Mouse (Mus musculus): ENCODE measurements at regions not wholly inside any gene's neighbourhood (a gene's known extent, or its start where the extent isn't known, plus 50 kb on each side); places are given as distances from the start of the nearest gene placed in this dataset.

GRCm38 (mm10) chr13:35469361-35470198 is 190.1 kb upstream of the Cdyl start:
- ATAC-seq (ENCODE audit: low TSS enrichment), result peak; percentile 50; the same call in 1 of the 2 replicates

- ATAC-seq (ENCODE audit: low TSS enrichment), result no peak
Observed at GRCm38 (mm10) chr13:35478226-35478625, 181.4 kb upstream of the Cdyl start.

GRCm38 (mm10) chr13:35482340-35482739 is 177.3 kb upstream of the Cdyl start:
- ATAC-seq (ENCODE audit: low TSS enrichment), result no peak

- ATAC-seq (ENCODE audit: low TSS enrichment), result no peak
Observed at GRCm38 (mm10) chr13:35486125-35486524, 173.5 kb upstream of the Cdyl start.

GRCm38 (mm10) chr13:35499776-35500175 is 159.9 kb upstream of the Cdyl start:
- ATAC-seq (ENCODE audit: low TSS enrichment), result no peak

- ATAC-seq (ENCODE audit: low TSS enrichment), result peak; percentile 69
Observed at GRCm38 (mm10) chr13:35500891-35501290, 158.7 kb upstream of the Cdyl start.

- ATAC-seq (ENCODE audit: low TSS enrichment), result peak; percentile 85
Observed at GRCm38 (mm10) chr13:35501351-35502146, 158.1 kb upstream of the Cdyl start.

- no peak; the same call in 1 of the 2 replicates for ATAC-seq (ENCODE audit: low TSS enrichment)
Observed at GRCm38 (mm10) chr13:35502147-35502522, 157.5 kb upstream of the Cdyl start.

GRCm38 (mm10) chr13:35503362-35503821 is 156.2 kb upstream of the Cdyl start:
- peak; percentile 51 for ATAC-seq (ENCODE audit: low TSS enrichment)

GRCm38 (mm10) chr13:35507195-35507594 is 152.4 kb upstream of the Cdyl start:
- no peak for ATAC-seq (ENCODE audit: low TSS enrichment)

- ATAC-seq (ENCODE audit: low TSS enrichment), result peak; percentile 91
Observed at GRCm38 (mm10) chr13:35512029-35512507, 147.6 kb upstream of the Cdyl start.

GRCm38 (mm10) chr13:35513120-35513519 is 146.5 kb upstream of the Cdyl start:
- peak; percentile 91 for ATAC-seq (ENCODE audit: low TSS enrichment)

- ATAC-seq (ENCODE audit: low TSS enrichment), result no peak
Observed at GRCm38 (mm10) chr13:35515291-35515690, 144.3 kb upstream of the Cdyl start.

- no peak for ATAC-seq (ENCODE audit: low TSS enrichment)
Observed at GRCm38 (mm10) chr13:35517692-35518091, 141.9 kb upstream of the Cdyl start.

GRCm38 (mm10) chr13:35522272-35522671 is 137.4 kb upstream of the Cdyl start:
- ATAC-seq (ENCODE audit: low TSS enrichment), result no peak

- no peak for ATAC-seq (ENCODE audit: low TSS enrichment)
Observed at GRCm38 (mm10) chr13:35529577-35529976, 130.1 kb upstream of the Cdyl start.

- ATAC-seq (ENCODE audit: low TSS enrichment), result no peak
Observed at GRCm38 (mm10) chr13:35537106-35537505, 122.5 kb upstream of the Cdyl start.

- no peak for ATAC-seq (ENCODE audit: low TSS enrichment)
Observed at GRCm38 (mm10) chr13:35537936-35538335, 121.7 kb upstream of the Cdyl start.

- ATAC-seq (ENCODE audit: low TSS enrichment), result no peak
Observed at GRCm38 (mm10) chr13:35540433-35540832, 119.2 kb upstream of the Cdyl start.

- no peak for ATAC-seq (ENCODE audit: low TSS enrichment)
Observed at GRCm38 (mm10) chr13:35541053-35541452, 118.6 kb upstream of the Cdyl start.

GRCm38 (mm10) chr13:35564006-35564405 is 95.6 kb upstream of the Cdyl start:
- no peak for ATAC-seq (ENCODE audit: low TSS enrichment)

GRCm38 (mm10) chr13:35581616-35582015 is 78.0 kb upstream of the Cdyl start:
- ATAC-seq (ENCODE audit: low TSS enrichment), result no peak

- no peak for ATAC-seq (ENCODE audit: low TSS enrichment)
Observed at GRCm38 (mm10) chr13:35598003-35598402, 61.6 kb upstream of the Cdyl start.

Data from frontal cortex, adult (tissue).